Mouse (Mus musculus) left cerebral cortex, adult 11 months (tissue): ENCODE measurements around the gene Rhoa.
"Not testable (repeated sequence)": the region's sequence is repeated elsewhere in the genome, so short reads cannot be mapped to it uniquely, and the experiment has no call there.

Experiments used
- DNase-seq: peaks from one replicate; pipeline ENCODE4 v3.0.0; 2022; ENCODE audit warnings: low spot score

Gene Rhoa

DNA sequence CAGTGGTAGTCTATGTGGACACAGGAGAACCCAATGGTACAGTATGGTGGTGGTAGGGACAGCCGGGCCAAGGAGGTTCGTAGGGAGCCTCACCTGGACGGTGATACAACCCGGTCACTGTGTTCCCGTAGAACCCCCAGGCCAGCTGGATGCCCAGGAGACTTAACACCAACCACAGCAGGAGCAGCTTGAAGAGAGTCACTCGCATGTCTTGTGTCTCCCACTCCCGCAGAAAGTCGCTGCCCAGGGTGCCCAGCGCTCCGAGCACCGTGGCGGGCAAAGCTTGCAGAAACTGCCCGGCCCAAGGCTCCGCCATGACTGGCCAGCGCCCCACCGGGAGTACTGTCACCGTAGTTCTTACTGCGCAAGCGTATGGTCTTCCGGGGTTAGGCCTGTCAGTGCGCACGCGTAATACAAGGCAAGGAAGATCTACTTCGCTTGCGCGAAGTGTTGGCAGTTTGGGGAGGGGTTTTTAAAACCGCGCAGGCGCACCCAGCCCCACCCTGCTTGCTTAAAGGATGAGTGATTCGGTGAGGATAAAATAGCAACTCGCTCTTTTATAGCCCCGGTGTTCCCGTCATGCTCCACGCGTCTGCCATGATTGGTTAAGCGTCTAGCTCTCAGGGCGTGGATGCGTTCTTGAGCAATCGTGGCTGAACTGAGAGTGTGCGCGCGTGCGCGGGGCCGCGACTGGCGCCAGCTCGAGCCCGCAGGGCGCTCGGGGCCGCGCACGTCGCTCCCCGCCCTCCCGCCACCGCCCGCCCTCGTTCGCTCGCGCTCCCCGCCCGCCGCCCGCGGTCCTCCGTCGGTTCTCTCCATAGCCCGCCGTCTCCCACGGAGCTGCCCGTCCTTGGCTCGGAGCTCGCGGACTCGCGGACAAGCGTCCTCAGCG is at the start of gene Rhoa, which contains the start of gene Tcta:
TSS of gene Rhoa (plus strand) at position 501 of the 892 bp plus-strand sequence.
TSS of gene Tcta (minus strand) at position 532 of the 892 bp plus-strand sequence.
- DNase-seq: peak; percentile 100

DNA sequence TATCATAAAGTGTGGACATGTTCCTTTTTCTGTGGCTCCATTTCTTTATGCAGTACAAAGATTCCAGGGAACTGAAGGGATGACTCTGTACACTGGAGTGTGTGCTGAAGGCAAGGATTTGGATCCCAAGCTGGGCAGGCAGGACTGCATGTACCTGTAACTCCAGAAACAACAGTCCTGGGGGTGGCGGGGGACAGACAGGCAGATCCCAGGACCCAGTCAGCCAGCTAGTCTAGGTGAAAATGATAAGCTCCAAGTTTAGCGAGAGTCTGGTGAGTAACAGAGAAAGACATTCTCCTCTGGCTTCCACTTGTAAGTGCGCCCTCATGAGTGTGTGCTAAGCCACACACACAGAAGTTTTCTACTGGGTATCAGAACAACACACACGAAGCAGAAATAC is 45.4 kb upstream of the Rhoa start:
- no peak for DNase-seq

DNA sequence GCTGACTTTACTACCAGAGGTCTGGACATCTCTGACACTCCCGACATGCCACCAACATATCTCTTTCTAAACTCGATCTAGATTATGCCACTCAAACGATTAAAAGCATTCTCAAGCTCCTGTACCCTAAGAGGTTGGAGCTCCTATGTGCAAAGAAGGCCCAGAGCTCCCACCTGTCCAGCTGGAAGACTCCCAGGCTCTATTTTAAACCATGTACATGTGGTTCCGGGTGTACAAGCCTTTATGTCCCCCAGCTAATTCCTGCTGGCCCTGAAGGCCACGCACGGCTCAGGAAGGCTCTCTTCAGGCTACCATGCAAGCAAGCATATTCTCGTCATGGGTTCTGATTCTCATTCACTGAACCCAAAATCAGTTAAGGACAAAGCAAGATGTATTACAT is 44.1 kb upstream of the Rhoa start:
- DNase-seq: no peak

DNA sequence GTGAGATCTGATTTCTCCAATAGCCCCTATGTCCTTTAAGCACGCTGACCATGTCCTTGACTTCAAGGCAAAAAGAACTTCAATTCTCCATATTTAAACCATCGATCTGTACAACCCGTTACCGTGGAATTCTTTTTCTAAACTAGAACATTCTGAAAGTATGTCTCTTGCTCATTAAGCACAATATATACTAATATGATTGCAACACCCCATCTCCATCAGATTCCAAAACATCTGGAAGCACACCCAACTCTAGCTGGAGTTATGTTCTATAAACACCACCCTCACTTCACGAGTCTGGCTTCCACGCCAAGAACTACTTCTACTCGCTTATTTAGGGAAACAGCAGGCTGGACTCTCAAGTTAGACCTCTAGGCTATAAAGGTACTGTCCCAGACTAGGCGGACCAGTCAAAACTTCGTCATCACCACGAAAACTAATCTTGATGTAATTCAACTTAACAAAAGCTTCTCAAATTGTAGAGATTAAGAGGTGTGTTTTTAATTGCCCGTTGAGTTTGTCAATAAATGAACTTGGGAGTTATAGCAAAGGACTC is 43.4 kb upstream of the Rhoa start:
- DNase-seq: no peak

DNA sequence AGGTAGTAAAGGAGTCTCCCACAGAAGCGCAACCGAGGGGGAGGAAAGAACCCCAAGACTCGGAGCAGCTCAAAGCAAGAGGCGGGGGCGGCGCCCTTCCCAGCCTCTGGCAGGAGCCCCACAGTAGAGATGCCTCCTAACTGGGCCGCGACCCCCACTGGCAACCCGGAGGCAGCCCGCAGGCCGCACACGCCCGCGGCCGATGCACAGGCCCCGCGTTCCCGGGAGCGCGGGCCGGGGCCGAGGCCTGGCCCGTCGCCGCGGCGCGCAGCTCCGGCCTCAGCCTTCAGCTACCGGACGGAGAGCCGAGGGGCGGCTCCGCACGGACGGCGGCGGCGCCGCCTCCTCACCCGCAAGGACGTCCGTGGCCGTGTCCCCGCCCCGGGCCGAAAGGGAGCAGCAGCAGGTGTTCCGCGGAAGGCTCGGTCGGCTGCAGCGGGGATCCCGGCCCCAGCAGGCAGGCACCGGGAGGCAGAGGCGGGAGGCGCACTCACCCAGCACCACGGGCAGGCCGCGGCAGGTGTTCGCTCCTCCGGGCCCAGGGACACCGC is 42.7 kb upstream of the Rhoa start:
- no peak for DNase-seq

DNA sequence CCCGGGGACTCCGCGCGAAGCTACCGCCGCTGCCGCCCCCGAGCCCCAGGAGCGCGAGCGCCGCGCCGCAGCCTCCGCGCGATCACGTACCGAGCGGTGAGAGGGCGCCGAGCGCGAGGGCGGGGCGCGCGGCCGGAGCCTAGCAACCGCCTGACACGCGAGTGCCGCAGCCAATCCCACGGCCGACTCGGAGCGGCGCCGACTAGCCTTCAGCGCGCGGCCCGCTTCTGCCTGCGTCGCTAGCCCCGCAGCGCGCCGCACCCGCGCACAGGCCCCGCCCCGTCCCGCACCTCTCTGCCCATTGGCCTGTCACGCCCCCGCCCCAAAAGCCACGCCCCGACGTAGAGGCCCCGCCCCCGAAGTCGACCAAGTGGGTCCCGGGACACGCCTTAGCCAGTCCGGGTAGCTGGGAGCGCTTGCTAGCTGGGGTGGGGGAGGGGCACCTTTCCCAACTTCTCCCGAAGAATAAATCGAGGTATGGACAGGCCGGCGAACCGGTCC is 42.2 kb upstream of the Rhoa start, which contains the start of gene Dag1:
TSS of gene Dag1 (minus strand) at position 269 of the 501 bp plus-strand sequence.
- peak; percentile 97 for DNase-seq

DNA sequence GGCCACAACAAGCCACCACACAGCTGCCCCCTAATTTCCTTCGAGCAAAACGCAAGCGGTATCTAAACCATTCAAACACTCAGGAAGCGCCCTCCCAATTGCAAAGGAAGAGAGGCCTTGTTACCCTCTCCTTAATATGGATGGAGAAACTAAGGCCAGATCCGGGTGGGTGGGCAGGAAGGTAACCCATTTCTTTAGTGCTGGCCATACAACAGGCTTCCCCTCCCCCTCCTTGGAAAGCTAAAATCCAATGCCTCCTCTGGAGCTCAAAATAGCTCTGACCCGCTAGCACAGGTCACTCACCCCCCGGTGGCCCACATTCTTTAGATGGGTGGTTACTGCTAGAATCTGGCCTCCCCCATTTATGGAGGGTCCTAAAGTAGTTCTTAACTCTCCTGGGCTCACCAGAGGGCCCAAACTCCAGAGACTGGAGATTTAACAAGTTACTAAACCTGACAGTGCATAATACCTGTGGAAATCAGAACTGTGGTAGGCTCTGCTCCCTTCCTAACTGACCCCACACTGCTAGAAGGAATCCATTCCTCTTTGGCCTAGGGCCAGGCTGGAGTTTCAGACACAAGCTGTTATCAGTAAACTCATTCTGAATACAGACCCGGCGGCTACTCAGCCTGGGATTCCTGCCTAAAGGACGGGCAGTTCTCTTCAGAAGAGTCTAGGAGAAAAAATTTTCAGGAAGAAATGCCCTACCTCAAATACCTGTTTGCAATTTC is 41.6 kb upstream of the Rhoa start:
- DNase-seq: no peak

DNA sequence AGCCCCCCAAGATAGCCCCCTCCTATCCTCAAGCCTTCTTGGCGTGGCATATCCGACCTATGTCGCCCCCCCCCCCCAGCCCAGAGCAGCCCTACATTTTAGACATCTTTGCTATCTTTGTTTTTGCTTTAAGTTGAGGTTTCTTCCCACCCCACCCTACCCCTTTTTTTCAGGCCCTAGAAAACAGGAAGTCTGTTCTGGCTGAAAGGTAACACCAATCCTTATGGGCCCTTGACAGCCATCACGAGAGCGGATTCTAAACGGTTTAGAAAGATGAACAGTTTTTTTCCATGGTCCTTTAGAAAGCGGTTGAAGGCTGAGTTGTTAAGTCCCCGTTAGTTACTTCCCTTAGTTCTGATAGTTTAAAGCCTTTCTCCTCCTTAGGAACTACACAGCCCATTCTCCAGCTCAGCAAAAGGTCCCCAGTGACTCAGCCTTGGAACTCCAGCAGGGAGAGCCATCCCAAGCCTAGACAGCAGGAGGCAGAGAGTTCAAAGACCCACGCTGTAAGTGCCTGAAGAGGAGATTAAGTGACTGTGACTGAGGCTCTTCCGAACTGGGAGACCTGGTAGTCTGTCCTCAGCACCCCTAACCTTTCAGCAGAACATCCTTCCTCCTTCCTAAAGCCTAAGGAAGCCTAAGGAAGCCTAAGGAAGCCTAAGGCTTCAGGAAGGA is 39.5 kb upstream of the Rhoa start:
- no peak for DNase-seq

DNA sequence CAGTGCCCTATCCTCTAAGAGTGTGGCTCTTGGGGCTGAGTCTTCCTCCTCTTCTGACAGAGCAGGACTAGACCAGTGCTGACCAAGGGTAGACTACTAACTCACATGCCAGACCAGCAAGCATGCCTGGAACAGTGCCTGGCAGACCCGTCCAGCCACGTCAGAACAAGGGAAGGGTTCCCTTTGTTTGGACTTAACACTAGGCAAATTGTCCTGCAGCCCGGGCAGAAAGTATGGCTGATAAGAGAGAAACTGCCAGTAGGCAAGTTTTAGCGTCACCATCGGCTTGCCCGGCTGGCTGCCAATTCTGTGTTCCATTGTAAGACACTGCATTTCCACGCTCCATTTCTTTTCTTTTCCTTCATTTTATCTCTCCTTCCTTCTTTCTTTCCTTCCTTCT is 38.2 kb upstream of the Rhoa start:
- no peak for DNase-seq

DNA sequence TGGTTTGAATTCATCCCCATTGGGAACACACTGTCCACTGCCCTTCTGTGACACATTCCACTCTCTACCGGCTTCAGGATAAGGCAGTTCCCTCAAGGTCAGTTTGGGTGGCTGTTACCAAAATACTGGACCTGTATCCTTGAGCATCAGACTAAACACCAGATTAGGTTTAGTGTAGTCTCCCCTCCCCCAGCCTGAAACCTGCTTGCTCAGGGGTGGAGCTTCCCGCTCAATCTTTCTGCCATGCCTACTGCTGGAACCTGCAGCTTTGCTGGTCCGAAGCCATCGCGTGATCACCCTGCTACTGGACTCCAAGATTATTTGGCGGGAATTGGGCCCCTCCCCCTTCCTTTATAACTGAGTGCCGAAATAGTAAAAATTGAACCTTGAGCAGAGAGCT is 37.2 kb upstream of the Rhoa start:
- not testable (repeated sequence) for DNase-seq

DNA sequence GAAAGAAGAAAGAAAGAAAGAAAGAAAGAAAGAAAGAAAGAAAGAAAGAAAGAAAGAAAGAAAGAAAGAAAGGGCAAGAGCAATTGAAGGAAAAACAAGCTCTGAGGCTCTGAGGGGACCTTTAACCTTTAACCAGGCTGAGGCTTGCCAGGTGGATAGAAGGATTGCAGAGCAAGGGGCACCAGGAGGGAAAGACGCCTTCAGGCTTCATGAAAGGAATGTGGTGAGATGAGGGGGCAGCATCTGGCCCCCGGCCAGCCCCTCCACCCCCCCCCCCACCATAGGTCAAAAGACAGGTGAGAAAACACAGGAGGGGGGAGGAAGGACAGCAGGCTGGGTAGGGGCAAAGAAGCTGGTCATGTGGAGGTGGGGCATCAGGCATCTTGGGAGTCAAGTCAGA is 34.0 kb upstream of the Rhoa start:
- no peak for DNase-seq

DNA sequence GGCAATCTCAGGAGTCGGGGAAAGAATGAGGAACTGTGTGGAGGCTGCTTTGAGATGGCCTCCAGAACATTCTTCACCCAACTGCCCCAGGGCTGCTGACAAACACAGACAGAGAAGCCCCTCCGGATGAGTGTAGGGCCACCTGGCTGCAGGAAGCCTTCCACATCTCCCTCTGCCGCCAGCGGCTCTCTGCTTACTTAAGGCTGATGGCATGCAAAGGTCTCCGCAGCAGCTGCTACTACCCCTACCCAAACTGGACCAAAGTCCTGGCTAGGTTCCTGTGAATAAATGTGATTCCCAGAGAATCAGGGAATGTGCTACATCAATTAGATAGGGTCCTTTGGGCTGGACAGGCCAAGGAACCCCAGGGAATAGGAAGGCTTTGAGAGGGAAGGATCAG is 33.2 kb upstream of the Rhoa start:
- no peak for DNase-seq

DNA sequence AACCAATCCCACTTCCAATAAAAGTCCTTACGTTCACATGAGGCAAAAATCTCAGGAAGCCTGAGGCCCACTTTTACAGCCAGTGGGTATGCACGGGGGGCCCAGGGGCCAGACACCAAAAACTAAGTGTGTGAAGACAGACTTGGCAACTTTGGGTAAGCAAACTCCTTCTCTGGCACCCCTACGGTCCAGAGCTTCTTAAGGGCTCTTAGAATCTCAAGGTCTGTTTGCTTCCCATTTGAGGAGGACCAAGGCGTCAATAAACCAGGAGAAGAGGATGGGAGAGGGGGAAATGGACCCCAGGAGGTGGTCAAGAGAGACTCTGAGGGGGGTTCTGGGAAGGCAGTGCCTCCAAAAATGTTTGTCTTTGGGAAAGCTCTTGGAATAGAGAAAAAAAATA is 32.4 kb upstream of the Rhoa start:
- no peak for DNase-seq

DNA sequence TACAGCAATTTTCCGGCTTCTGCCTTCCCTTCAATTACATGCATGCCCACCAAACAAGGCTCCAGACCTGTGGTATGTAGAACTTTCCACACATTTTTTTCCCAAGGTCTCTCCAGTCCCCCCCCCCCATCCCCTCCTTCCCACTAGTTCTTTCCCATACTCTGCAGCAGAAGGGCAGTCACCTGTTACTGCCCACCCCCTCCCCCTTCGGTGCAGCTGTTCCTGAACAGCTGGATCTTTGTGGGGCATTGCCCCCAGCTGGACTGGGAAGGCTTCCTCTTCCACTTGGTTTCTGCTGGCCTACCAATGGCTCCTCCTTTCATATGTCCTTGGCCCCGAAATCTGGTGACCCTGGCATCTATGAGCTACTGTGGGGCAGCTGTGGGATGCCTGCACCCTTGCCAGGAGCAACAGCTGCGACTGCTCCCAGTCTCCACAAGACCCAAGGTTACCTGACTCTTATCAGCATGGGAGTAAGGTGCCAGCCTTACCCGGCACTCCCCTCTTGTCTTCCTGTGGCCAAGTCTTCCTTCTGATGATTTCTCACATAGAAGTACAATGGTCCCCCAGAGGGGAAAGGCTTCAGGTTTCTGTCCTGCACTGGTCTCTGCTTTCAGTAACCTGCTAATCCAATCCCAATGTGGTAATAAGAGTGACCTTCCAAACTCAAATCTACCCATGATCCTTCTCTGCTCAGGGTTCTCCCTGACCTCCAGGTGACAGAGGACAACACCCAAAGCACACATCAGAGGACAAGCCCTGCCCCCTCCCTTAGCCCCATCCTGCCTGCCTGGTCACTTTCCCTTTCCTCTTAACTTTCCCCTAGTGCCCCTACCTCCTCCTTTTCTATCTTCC is 31.2 kb upstream of the Rhoa start:
- DNase-seq: no peak

DNA sequence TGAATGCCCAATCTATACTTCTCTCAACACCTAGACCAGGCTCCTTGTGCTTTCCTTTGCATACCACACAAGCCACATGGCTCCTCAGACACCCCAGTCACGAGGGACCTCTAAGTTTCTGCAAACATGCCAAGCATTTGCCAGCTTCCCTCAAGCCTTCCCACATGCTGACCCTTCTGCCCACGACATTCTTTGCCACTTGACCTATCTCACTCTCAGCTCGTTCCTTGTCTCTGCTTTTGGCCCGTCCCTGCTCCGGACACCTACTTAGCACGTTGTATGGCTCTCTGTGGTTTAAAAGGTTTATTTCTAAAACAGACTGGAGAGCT is 30.6 kb upstream of the Rhoa start:
- DNase-seq: no peak

DNA sequence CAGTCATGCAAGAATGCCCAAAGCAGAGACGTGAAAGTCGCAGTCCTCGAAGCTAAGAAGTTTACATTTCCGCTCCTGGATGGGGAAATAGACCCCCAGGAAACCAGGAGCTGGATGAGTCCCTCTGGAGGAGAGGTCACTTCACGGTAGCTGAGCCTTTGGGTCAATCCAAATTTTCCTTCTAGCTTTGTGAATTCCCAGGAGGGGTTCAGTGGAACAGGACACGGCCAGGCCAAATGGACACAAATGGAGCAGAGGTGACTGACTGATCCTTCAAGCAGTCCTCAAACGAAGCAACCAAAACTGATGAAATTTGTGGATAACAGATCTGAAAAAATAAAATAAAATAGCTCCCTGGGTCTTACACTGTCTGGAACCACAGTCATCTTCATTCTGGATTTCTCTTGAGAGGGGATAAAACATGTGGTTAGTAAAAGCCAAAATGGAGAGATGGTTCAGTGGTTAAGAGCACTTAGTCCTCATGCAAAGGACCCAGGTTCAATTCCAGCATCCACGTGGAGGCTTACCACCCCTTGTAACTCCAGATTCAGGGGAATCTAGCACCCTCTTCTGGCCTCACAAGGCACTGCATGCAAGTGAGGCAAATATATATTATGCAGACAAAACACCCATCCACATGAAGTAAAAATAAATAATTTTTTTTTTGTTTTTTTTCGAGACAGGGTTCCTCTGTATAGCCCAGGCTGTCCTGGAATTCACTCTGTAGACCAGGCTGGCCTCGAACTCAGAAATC is 27.1 kb upstream of the Rhoa start:
- no peak for DNase-seq

DNA sequence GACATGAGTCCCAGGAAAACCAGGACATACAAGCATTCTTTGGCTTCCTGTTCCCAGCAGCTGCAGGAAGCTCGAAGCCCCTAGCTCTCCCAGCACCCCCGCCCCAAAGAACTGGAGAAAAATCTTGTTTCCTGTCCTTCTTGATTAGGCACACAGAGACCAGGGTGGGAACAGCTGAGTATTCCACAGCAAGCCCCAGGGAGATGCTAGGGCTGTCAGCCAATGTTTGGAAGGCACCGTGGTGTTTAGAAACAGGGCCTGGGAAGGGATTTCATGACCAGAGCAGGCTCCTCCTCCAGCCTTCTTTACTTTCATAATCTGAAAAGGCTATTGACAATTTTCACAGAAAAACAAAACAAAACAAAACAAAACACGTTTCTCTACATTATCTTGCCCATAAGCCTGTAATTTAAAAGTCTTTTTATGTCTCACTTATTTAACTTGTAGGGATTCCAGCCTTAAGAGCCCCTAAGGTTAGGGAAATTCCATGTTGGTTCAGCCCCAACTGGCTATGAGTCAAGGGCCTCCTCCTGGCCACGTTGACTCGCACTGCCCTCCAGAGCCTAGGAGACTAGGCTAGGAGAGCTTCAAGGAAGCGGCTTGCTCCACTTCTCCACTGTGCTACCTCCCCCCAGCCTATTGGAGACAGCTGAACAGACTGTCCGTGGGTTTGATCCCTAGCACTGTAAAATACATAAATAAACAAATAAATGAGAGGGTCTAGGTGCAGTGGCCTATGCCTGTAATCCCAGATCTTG is 25.7 kb upstream of the Rhoa start:
- DNase-seq: no peak

DNA sequence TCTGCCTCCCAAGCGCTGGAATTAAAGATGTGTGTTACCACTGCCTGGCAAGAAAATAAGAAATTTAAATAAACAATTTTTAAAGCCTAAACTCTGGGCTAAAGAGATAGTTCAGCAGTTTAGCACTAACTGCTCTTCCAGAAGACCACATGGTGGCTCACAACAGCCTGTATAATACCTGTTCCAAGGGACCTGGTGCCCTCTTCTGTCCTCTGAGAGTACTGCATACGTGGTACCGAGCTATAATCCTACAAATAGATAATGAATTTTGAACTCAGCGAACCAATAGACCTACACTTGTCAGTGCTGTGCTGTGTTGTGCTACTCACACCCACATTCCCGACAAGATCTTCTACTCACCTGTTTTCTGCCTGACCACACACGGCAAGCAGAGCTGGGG is 21.5 kb upstream of the Rhoa start:
- DNase-seq: peak; percentile 60

DNA sequence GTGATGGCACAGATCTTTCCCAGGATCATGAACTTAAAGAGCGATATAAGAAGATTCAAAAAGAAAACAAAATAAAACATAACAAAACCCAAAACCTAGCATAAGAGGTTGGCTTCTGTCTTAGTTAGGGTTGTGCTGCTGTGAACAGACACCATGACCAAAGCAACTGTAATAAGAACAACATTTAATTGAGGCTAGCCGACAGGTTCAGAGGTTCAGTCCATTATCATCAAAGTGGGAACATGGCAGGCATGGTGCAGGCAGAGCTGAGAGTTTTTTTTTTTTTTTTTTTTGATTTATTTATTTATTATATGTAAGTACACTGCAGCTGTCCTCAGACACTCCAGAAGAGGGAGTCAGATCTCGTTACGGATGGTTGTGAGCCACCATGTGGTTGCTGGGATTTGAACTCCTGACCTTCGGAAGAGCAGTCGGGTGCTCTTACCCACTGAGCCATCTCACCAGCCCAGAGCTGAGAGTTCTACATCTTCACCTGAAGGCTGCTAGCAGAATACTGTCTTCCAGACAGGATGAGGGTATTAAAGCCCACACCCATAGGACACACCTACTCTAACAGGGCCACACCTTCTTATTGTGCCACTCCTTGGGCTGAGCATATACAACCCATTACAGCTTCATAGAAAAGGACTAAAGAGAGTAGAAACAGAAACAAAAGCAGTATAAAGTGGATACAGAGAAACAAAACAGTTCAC is 18.2 kb upstream of the Rhoa start:
- not testable (repeated sequence) for DNase-seq
